In genomic region chr6:125838121-125838520, GRCm38 (mm10) we compare ENCODE assay signal across 18 mouse cellular contexts.
DNase-seq lines count a peak whose midpoint lies in the region; ATAC-seq lines count a peak whose summit lies in the region.
"Had no signal": no experiment of that assay in that cellular context is flagged by ENCODE, and none has a peak within 500 bp of the region (broad histone marks: within the 10 kb centered on the region; RNA-seq: fewer than 3 reads in every experiment).

No protein-coding gene starts in this region.

- no peaks in the 10 kb centered on the region for H3K36me3 ChIP-seq in midbrain, embryonic 14.5 days (ENCODE audit: control insufficient read depth, insufficient read depth, low read length)
- H3K36me3 ChIP-seq: embryonic facial prominence, embryonic 15.5 days; forebrain, embryonic 12.5 days; heart, embryonic 13.5 days; midbrain, embryonic 13.5 days had no signal

- no peak overlapping the region for H3K4me3 ChIP-seq in midbrain, embryonic 14.5 days (replicated peaks; ENCODE audit: low read depth, low read length)
- H3K4me3 ChIP-seq: embryonic facial prominence, embryonic 15.5 days; forebrain, embryonic 12.5 days; heart, embryonic 13.5 days; midbrain, embryonic 13.5 days had no signal

- no peak for ATAC-seq in midbrain, embryonic 14.5 days (ENCODE audit: low FRiP score, low TSS enrichment)
- no peak for ATAC-seq in frontal cortex, adult (ENCODE audit: low TSS enrichment)
- ATAC-seq: inflammation-experienced regulatory T-cells, adult 6 months; midbrain, embryonic 13.5 days had no signal

- no peaks in the 10 kb centered on the region for H3K9me3 ChIP-seq in midbrain, embryonic 14.5 days (ENCODE audit: control insufficient read depth, low read length)
- H3K9me3 ChIP-seq: forebrain, embryonic 12.5 days; heart, embryonic 13.5 days; midbrain, embryonic 13.5 days had no signal

- H3K27me3 ChIP-seq in midbrain, embryonic 14.5 days (ENCODE audit: control insufficient read depth, insufficient read depth, low read length), result no peaks in the 10 kb centered on the region
- H3K27me3 ChIP-seq: embryonic facial prominence, embryonic 15.5 days; forebrain, embryonic 12.5 days; heart, embryonic 13.5 days; midbrain, embryonic 13.5 days had no signal

- no peak overlapping the region for H3K27ac ChIP-seq in midbrain, embryonic 14.5 days (replicated peaks; ENCODE audit: low read depth, low read length)
- H3K27ac ChIP-seq: embryonic facial prominence, embryonic 15.5 days; forebrain, embryonic 12.5 days; heart, embryonic 13.5 days; macrophage; midbrain, embryonic 13.5 days had no signal

- DNase-seq in embryo, embryonic 11 days, result peak; percentile 4
- DNase-seq in embryo, embryonic 9.5 days (ENCODE audit: extremely low spot score), result no peak
- DNase-seq in NIH3T3 (ENCODE audit: low read depth), result peak; percentile 5
- peak; percentile 10 for DNase-seq in kidney, adult 18-20 months
- peak; percentile 67 for DNase-seq in kidney, postnatal 14 days
- DNase-seq in midbrain, embryonic 14.5 days, result no peak
- DNase-seq: cerebellum, postnatal 25 days; heart, postnatal 4 days; layer of hippocampus, adult 9-11 months; lung, adult 18-20 months; thymus, adult 18-20 months had no signal

- no peak overlapping the region for H3K4me2 ChIP-seq in midbrain, embryonic 14.5 days (ENCODE audit: low read length)
- H3K4me2 ChIP-seq: embryonic facial prominence, embryonic 15.5 days; forebrain, embryonic 12.5 days; heart, embryonic 13.5 days; midbrain, embryonic 13.5 days had no signal

- 89% methylated on average over 4 of the region's 4 CpGs for WGBS in midbrain, embryonic 14.5 days

- no peak overlapping the region for H3K9ac ChIP-seq in midbrain, embryonic 14.5 days (replicated peaks; ENCODE audit: low read length)
- H3K9ac ChIP-seq: embryonic facial prominence, embryonic 15.5 days; forebrain, embryonic 12.5 days; heart, embryonic 13.5 days; midbrain, embryonic 13.5 days had no signal

- no peaks in the 10 kb centered on the region for H3K4me1 ChIP-seq in midbrain, embryonic 14.5 days (ENCODE audit: control insufficient read depth, insufficient read depth, low read length)
- H3K4me1 ChIP-seq: embryonic facial prominence, embryonic 15.5 days; forebrain, embryonic 12.5 days; heart, embryonic 13.5 days; midbrain, embryonic 13.5 days had no signal

Comparison
In these comparisons a context has a peak if more than half of its experiments do, and no peak if none do; other contexts are left out.
1. DNase-seq: peak in embryo, embryonic 11 days (single experiment), NIH3T3 (single experiment), kidney, adult 18-20 months (single experiment) and kidney, postnatal 14 days (single experiment); none in embryo, embryonic 9.5 days (single experiment) and midbrain, embryonic 14.5 days (single experiment).